Comparison of ENCODE assay signal across 8 mouse cellular contexts in the genomic region with DNA sequence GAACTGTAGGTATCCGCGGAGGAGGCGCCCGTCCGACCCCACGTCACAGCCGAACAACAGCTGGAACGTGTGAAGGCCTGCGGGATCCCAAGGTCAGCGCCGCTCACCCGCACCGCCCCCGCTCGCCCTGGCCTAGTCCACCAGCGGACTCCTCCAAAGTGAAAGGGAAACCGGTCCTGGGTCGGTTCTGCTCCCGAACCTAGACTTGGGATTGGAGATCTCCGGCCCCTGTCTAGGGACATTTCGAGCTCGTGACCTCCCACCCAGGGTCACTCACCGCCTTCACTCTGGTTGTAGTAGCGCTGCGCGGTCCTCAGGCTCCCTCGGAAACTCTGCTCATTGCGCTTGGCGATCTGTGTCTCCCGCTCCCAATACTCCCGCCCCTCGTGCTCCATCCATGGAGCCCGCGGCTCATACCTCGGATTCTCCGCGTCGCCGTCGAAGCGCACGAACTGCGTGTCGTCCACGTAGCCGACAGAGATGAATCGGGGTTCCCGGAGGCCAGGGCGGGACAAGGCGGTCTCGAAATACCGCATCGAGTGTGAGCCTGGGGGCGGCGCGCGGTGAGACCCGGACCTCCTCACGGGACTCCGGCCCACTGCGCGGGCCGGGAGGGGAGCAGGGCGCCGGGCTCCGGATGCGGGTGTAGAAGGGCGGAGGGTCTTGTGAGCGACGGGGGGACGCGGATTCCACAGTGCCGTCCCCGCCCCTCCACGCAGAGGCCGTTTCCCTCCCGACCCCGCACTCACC. TPM values are rescaled to one million over a fixed set of nuclear protein-coding genes. Genes with fewer than 3 reads are reported as not detected.
DNase-seq lines count a peak whose midpoint lies in the region; ATAC-seq and TF ChIP-seq lines count a peak whose summit lies in the region.

No protein-coding gene starts in this region.

- H3K4me1 ChIP-seq in spleen, adult 2 months (ENCODE audit: control insufficient read depth, insufficient read depth, insufficient read length) = no peaks in the 10 kb centered on the region; the same call in 1 of the 2 replicates
- no peaks in the 10 kb centered on the region for H3K4me1 ChIP-seq in embryonic facial prominence, embryonic 11.5 days (ENCODE audit: control insufficient read depth, insufficient read depth, low read length)
- H3K4me1 ChIP-seq in hindbrain, embryonic 15.5 days (replicated peaks) = peaks cover 11% of the 10 kb centered on the region

- peaks cover 9% of the 10 kb centered on the region for H3K27me3 ChIP-seq in spleen, adult 2 months (ENCODE audit: control insufficient read depth, insufficient read depth, low read length)
- peaks cover 29% of the 10 kb centered on the region for H3K27me3 ChIP-seq in embryonic facial prominence, embryonic 11.5 days (ENCODE audit: control insufficient read depth, insufficient read depth, low read length)
- H3K27me3 ChIP-seq in hindbrain, embryonic 15.5 days = peaks cover 60% of the 10 kb centered on the region

- H3K36me3 ChIP-seq in spleen, adult 2 months (ENCODE audit: control insufficient read depth, insufficient read depth, low read length) = no peaks in the 10 kb centered on the region
- no peaks in the 10 kb centered on the region for H3K36me3 ChIP-seq in embryonic facial prominence, embryonic 11.5 days (replicated peaks; ENCODE audit: control insufficient read depth, insufficient read depth, low read depth, low read length)
- H3K36me3 ChIP-seq in hindbrain, embryonic 15.5 days = no peaks in the 10 kb centered on the region

- peak overlapping the region; percentile 32 for H3K4me2 ChIP-seq in embryonic facial prominence, embryonic 11.5 days (ENCODE audit: low read depth, low read length)
- peak overlapping the region; percentile 61 for H3K4me2 ChIP-seq in hindbrain, embryonic 15.5 days

- TF ChIP-seq POLR2A in spleen, adult 2 months (IDR thresholded peaks at IDR 0.05; ENCODE audit: low read depth, low read length) = no peak

- peak overlapping the region; percentile 56 for H3K4me3 ChIP-seq in spleen, adult 2 months (ENCODE audit: extremely low read depth, insufficient read depth, insufficient read length)
- H3K4me3 ChIP-seq in embryonic facial prominence, embryonic 11.5 days (ENCODE audit: low read depth, low read length) = peak overlapping the region; percentile 18; the same call in 1 of the 2 replicates
- H3K4me3 ChIP-seq in hindbrain, embryonic 15.5 days = peak overlapping the region; percentile 37

- H3K9me3 ChIP-seq in embryonic facial prominence, embryonic 11.5 days (replicated peaks; ENCODE audit: control insufficient read depth, low read length) = no peaks in the 10 kb centered on the region
- H3K9me3 ChIP-seq in hindbrain, embryonic 15.5 days = no peaks in the 10 kb centered on the region

- WGBS in spleen, adult 2 months = 3% methylated on average over 78 of the region's 78 CpGs
- 2% methylated on average over 78 of the region's 78 CpGs for WGBS in embryonic facial prominence, embryonic 11.5 days
- 1% methylated on average over 78 of the region's 78 CpGs for WGBS in hindbrain, embryonic 15.5 days

- no peak for ATAC-seq in embryonic facial prominence, embryonic 11.5 days (replicated peaks; ENCODE audit: insufficient number of reproducible peaks, low FRiP score, low TSS enrichment, low read depth)
- no peak for ATAC-seq in hindbrain, embryonic 15.5 days (ENCODE audit: low FRiP score, low read depth)
- peak; percentile 64 for ATAC-seq in megakaryocyte-erythroid progenitor cell, adult 5-6 weeks (replicated peaks; ENCODE audit: low FRiP score, low TSS enrichment, poor library complexity, severe bottlenecking)

- H3K27ac ChIP-seq in spleen, adult 2 months (ENCODE audit: insufficient read depth, low read length) = no peak overlapping the region
- H3K27ac ChIP-seq in embryonic facial prominence, embryonic 11.5 days (replicated peaks; ENCODE audit: low read depth, low read length) = no peak overlapping the region
- no peak overlapping the region for H3K27ac ChIP-seq in hindbrain, embryonic 15.5 days (replicated peaks)

- DNase-seq in spleen, adult 2 months (ENCODE audit: low read depth in 1 of 2, low spot score in 2 of 2) = no peak
- DNase-seq in spleen, adult 12 weeks (ENCODE audit: low spot score) = no peak
- peak; percentile 16 for DNase-seq in embryonic facial prominence, embryonic 11.5 days (ENCODE audit: low spot score)
- DNase-seq in thymus, postnatal 14 days = peak; percentile 79
- DNase-seq in layer of hippocampus, adult 18-20 months (ENCODE audit: low spot score in 2 of 2) = no peak
- DNase-seq in spleen, adult 18-20 months = no peak

- TF ChIP-seq CTCF in spleen, adult 2 months (IDR thresholded peaks at IDR 0.05; ENCODE audit: extremely low read depth, insufficient read depth, insufficient read length, insufficient replicate concordance) = no peak

- no peak overlapping the region for H3K9ac ChIP-seq in embryonic facial prominence, embryonic 11.5 days (replicated peaks; ENCODE audit: low read length)
- H3K9ac ChIP-seq in hindbrain, embryonic 15.5 days = 0 out of 2 replicates have a peak overlapping the region, but pooled peaks have one; percentile 7

RNA-seq across cellular contexts. Expression of a gene that starts 16.1 kb away (rescaled TPM):
- not detected in 2 replicates for polyA plus RNA-seq in spleen, adult 2 months (2012; rRNA removed)
- polyA plus RNA-seq in embryonic facial prominence, embryonic 11.5 days (2014; fragmentation: Nextera tagmentation; extraction: Ambion mirVana) = not detected in 2 replicates
- polyA plus RNA-seq in hindbrain, embryonic 15.5 days (2015; fragmentation: Nextera tagmentation; extraction: Ambion mirVana) = not detected in 2 replicates
- total RNA-seq in megakaryocyte-erythroid progenitor cell, adult 5-6 weeks (2014; fragmentation: Nextera tagmentation) = not detected in 2 replicates
- total RNA-seq in megakaryocyte-erythroid progenitor cell, adult 5-6 weeks (2017) = not detected in 2 replicates
- total RNA-seq in layer of hippocampus, adult 18-20 months (2021) = not detected

RNA-seq across cellular contexts. Expression of a gene that starts 23.1 kb away (rescaled TPM):
- polyA plus RNA-seq in spleen, adult 2 months (2012; rRNA removed) = 0.15 TPM in 1 of 2 replicates, not detected in the other
- not detected in 2 replicates for polyA plus RNA-seq in embryonic facial prominence, embryonic 11.5 days (2014; fragmentation: Nextera tagmentation; extraction: Ambion mirVana)
- not detected in 2 replicates for polyA plus RNA-seq in hindbrain, embryonic 15.5 days (2015; fragmentation: Nextera tagmentation; extraction: Ambion mirVana)
- total RNA-seq in megakaryocyte-erythroid progenitor cell, adult 5-6 weeks (2014; fragmentation: Nextera tagmentation) = not detected in 2 replicates
- not detected in 2 replicates for total RNA-seq in megakaryocyte-erythroid progenitor cell, adult 5-6 weeks (2017)
- not detected for total RNA-seq in layer of hippocampus, adult 18-20 months (2021)

RNA-seq across cellular contexts. Expression of a gene that starts 23.8 kb away (rescaled TPM):
- polyA plus RNA-seq in spleen, adult 2 months (2012; rRNA removed) = 0.43 and 0.44 TPM in 2 replicates
- not detected in 2 replicates for polyA plus RNA-seq in embryonic facial prominence, embryonic 11.5 days (2014; fragmentation: Nextera tagmentation; extraction: Ambion mirVana)
- not detected in 2 replicates for polyA plus RNA-seq in hindbrain, embryonic 15.5 days (2015; fragmentation: Nextera tagmentation; extraction: Ambion mirVana)
- 0.22 and 1.5 TPM in 2 replicates for total RNA-seq in megakaryocyte-erythroid progenitor cell, adult 5-6 weeks (2014; fragmentation: Nextera tagmentation)
- total RNA-seq in megakaryocyte-erythroid progenitor cell, adult 5-6 weeks (2017) = 0.38 TPM in 1 of 2 replicates, not detected in the other
- not detected for total RNA-seq in layer of hippocampus, adult 18-20 months (2021)

RNA-seq across cellular contexts. Expression of a gene that starts 44.8 kb away (rescaled TPM):
- not detected in 2 replicates for polyA plus RNA-seq in spleen, adult 2 months (2012; rRNA removed)
- polyA plus RNA-seq in embryonic facial prominence, embryonic 11.5 days (2014; fragmentation: Nextera tagmentation; extraction: Ambion mirVana) = not detected in 2 replicates
- polyA plus RNA-seq in hindbrain, embryonic 15.5 days (2015; fragmentation: Nextera tagmentation; extraction: Ambion mirVana) = not detected in 2 replicates
- total RNA-seq in megakaryocyte-erythroid progenitor cell, adult 5-6 weeks (2014; fragmentation: Nextera tagmentation) = not detected in 2 replicates
- not detected in 2 replicates for total RNA-seq in megakaryocyte-erythroid progenitor cell, adult 5-6 weeks (2017)
- not detected for total RNA-seq in layer of hippocampus, adult 18-20 months (2021)

Comparison
In these comparisons a context has a peak if more than half of its experiments do, and no peak if none do; other contexts are left out.
1. DNase-seq: peak in embryonic facial prominence, embryonic 11.5 days (single experiment) and thymus, postnatal 14 days (single experiment); none in spleen, adult 2 months (0 of 2), spleen, adult 12 weeks (single experiment), layer of hippocampus, adult 18-20 months (0 of 2) and spleen, adult 18-20 months (0 of 2).
2. Peak in every context shown above with its lines, with median percentiles within 50 percentile points of each other: H3K4me3 ChIP-seq.